Mouse (Mus musculus): ENCODE results near the gene Noa1. TPM values are rescaled to one million over a fixed set of nuclear protein-coding genes. Genes with fewer than 3 reads are reported as not detected.
A peak's percentile ranks its signal among the peaks of the same experiment; 100 is the strongest.

Noa1 gene
- polyA plus RNA-seq, 2 experiments: 19.6 to 25.9 TPM

GRCm38 (mm10) chr5:77330154-77330553 lies 20.3 kb upstream of the Noa1 start:
- no peak overlapping the region for H3K27ac ChIP-seq (replicated peaks; ENCODE audit: low read depth, low read length)
- no peak overlapping the region for H3K9ac ChIP-seq (ENCODE audit: low read depth, low read length, severe bottlenecking)
- 69% methylated on average over 5 of the region's 5 CpGs for WGBS
- TF ChIP-seq POLR2A (IDR thresholded peaks at IDR 0.05; ENCODE audit: borderline replicate concordance, extremely low read depth, insufficient read depth, insufficient read length): no peak
- no peak overlapping the region for H3K4me3 ChIP-seq (replicated peaks; ENCODE audit: low read length)
- H3K9me3 ChIP-seq (ENCODE audit: control insufficient read depth, low read length): no peaks in the 10 kb centered on the region
- DNase-seq (ENCODE audit: low spot score) (no peak), ATAC-seq (ENCODE audit: low FRiP score, low read depth) (no peak)
- peaks cover 84% of the 10 kb centered on the region for H3K36me3 ChIP-seq (ENCODE audit: control insufficient read depth, insufficient read depth, low read length)
- no peak overlapping the region for H3K4me2 ChIP-seq (replicated peaks; ENCODE audit: low read depth, low read length, severe bottlenecking)
- H3K27me3 ChIP-seq (ENCODE audit: control insufficient read depth, insufficient read depth, low read length): no peaks in the 10 kb centered on the region
- H3K4me1 ChIP-seq (ENCODE audit: control insufficient read depth, insufficient read depth, low read length): no peaks in the 10 kb centered on the region

GRCm38 (mm10) chr5:77324936-77325335 lies 15.1 kb upstream of the Noa1 start:
- ATAC-seq (ENCODE audit: low FRiP score, low read depth): no peak
- 83% methylated on average over 1 of the region's 1 CpGs for WGBS
- Histone ChIP-seq H3K9me3 (ENCODE audit: control insufficient read depth, low read length) (no peaks in the 10 kb centered on the region), H3K4me1 (ENCODE audit: control insufficient read depth, insufficient read depth, low read length) (no peaks in the 10 kb centered on the region), H3K27ac (replicated peaks; ENCODE audit: low read depth, low read length) (no peak overlapping the region), H3K4me2 (replicated peaks; ENCODE audit: low read depth, low read length, severe bottlenecking) (no peak overlapping the region), H3K27me3 (ENCODE audit: control insufficient read depth, insufficient read depth, low read length) (no peaks in the 10 kb centered on the region), H3K4me3 (replicated peaks; ENCODE audit: low read length) (no peak overlapping the region), H3K9ac (ENCODE audit: low read depth, low read length, severe bottlenecking) (no peak overlapping the region), H3K36me3 (ENCODE audit: control insufficient read depth, insufficient read depth, low read length) (peaks cover 91% of the 10 kb centered on the region)
- TF ChIP-seq POLR2A (IDR thresholded peaks at IDR 0.05; ENCODE audit: borderline replicate concordance, extremely low read depth, insufficient read depth, insufficient read length): no peak
- DNase-seq (ENCODE audit: low spot score): no peak

- no peak for ATAC-seq (ENCODE audit: low FRiP score, low read depth)
- TF ChIP-seq POLR2A (IDR thresholded peaks at IDR 0.05; ENCODE audit: borderline replicate concordance, extremely low read depth, insufficient read depth, insufficient read length): no peak
These were observed 5.1 kb upstream of the Noa1 start for GRCm38 (mm10) chr5:77314986-77315385.

GRCm38 (mm10) chr5:77314206-77314605 lies 4.3 kb upstream of the Noa1 start:
- no peak overlapping the region for H3K9ac ChIP-seq (ENCODE audit: low read depth, low read length, severe bottlenecking)
- H3K4me3 ChIP-seq (replicated peaks; ENCODE audit: low read length): no peak overlapping the region
- 94% methylated on average over 4 of the region's 4 CpGs for WGBS
- H3K4me2 ChIP-seq (replicated peaks; ENCODE audit: low read depth, low read length, severe bottlenecking): no peak overlapping the region
- no peak overlapping the region for H3K27ac ChIP-seq (replicated peaks; ENCODE audit: low read depth, low read length)
- ATAC-seq (ENCODE audit: low FRiP score, low read depth) (no peak), DNase-seq (ENCODE audit: low spot score) (no peak)
- H3K4me1 ChIP-seq (ENCODE audit: control insufficient read depth, insufficient read depth, low read length): peaks cover 10% of the 10 kb centered on the region; the same call in 1 of the 2 replicates
- TF ChIP-seq POLR2A (IDR thresholded peaks at IDR 0.05; ENCODE audit: borderline replicate concordance, extremely low read depth, insufficient read depth, insufficient read length): no peak
- no peaks in the 10 kb centered on the region for H3K9me3 ChIP-seq (ENCODE audit: control insufficient read depth, low read length)
- no peaks in the 10 kb centered on the region for H3K27me3 ChIP-seq (ENCODE audit: control insufficient read depth, insufficient read depth, low read length)
- peaks cover 52% of the 10 kb centered on the region for H3K36me3 ChIP-seq (ENCODE audit: control insufficient read depth, insufficient read depth, low read length)

More at GRCm38 (mm10) chr5:77314986-77315385, 5.1 kb upstream of the Noa1 start:
- Histone ChIP-seq H3K27me3 (ENCODE audit: control insufficient read depth, insufficient read depth, low read length) (no peaks in the 10 kb centered on the region), H3K9ac (ENCODE audit: low read depth, low read length, severe bottlenecking) (no peak overlapping the region), H3K4me1 (ENCODE audit: control insufficient read depth, insufficient read depth, low read length) (peaks cover 10% of the 10 kb centered on the region; the same call in 1 of the 2 replicates), H3K4me3 (replicated peaks; ENCODE audit: low read length) (no peak overlapping the region), H3K27ac (replicated peaks; ENCODE audit: low read depth, low read length) (no peak overlapping the region), H3K9me3 (ENCODE audit: control insufficient read depth, low read length) (no peaks in the 10 kb centered on the region), H3K36me3 (ENCODE audit: control insufficient read depth, insufficient read depth, low read length) (peaks cover 57% of the 10 kb centered on the region), H3K4me2 (replicated peaks; ENCODE audit: low read depth, low read length, severe bottlenecking) (no peak overlapping the region)
- no peak for DNase-seq (ENCODE audit: low spot score)
- WGBS: 91% methylated on average over 6 of the region's 6 CpGs

DNA sequence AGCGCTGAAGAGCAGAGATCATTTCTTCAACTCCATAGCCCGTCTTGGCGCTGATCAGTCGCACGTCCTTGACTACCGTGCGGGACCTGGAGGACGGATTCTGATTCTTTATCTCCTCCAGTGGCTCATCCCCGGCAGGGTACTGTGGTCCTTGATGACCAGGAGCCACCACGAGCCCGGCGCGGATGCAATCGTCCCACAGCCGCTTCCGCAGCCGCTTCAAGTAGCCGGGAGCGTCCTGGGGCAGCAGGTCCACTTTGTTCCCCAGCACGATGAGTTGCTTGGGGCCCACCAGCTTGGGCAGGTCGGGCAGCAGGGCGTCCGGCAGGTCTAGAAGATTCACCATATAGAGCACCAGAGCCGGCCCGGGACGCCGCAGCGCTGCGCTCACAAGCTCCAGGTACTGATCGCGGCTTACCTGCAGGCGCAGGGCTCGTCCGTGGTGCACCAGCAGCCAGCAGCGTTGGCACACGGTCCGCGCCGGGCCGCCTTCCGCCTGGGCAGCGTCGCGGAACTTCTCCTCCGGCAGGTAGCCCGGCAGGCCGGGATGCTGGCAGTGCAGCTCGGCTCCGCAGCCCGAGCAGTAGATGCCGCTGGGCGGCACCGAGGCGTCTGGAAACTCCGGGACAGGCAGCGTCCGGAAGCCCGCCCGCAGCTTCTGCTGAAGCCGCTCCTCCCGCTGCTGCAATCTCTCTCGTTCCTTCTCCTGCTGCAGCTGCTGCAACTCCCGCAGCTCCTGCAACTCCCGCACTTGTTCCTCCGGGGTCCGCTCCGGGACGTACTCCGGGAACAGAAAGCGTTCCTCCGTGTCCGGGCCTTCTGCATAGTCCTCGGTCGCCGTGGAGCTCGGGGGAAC lies 605 bp downstream of the Noa1 start:
- Histone ChIP-seq H3K9me3 (ENCODE audit: control insufficient read depth, low read length) (no peaks in the 10 kb centered on the region), H3K4me1 (ENCODE audit: control insufficient read depth, insufficient read depth, low read length) (peaks cover 23% of the 10 kb centered on the region), H3K36me3 (ENCODE audit: control insufficient read depth, insufficient read depth, low read length) (peaks cover 34% of the 10 kb centered on the region), H3K9ac (ENCODE audit: low read depth, low read length, severe bottlenecking) (peak overlapping the region; percentile 84), H3K27me3 (ENCODE audit: control insufficient read depth, insufficient read depth, low read length) (no peaks in the 10 kb centered on the region), H3K27ac (replicated peaks; ENCODE audit: low read depth, low read length) (no peak overlapping the region), H3K4me2 (replicated peaks; ENCODE audit: low read depth, low read length, severe bottlenecking) (peak overlapping the region; percentile 99), H3K4me3 (replicated peaks; ENCODE audit: low read length) (peak overlapping the region; percentile 87)
- TF ChIP-seq POLR2A (IDR thresholded peaks at IDR 0.05; ENCODE audit: borderline replicate concordance, extremely low read depth, insufficient read depth, insufficient read length): no peak
- no peak for ATAC-seq (ENCODE audit: low FRiP score, low read depth)
- WGBS: under 1% methylated on average over 62 of the region's 76 CpGs
- peak; percentile 44 for DNase-seq (ENCODE audit: low spot score)
